Mouse (Mus musculus) embryo, embryonic 10.5 days (tissue): ENCODE results near the gene Nkain4.

Experiments used
- DNase-seq: peaks from one replicate; pipeline ENCODE4 v3.0.0-alpha.2; 2015; ENCODE audit warnings: low spot score

The Nkain4 gene

DNA sequence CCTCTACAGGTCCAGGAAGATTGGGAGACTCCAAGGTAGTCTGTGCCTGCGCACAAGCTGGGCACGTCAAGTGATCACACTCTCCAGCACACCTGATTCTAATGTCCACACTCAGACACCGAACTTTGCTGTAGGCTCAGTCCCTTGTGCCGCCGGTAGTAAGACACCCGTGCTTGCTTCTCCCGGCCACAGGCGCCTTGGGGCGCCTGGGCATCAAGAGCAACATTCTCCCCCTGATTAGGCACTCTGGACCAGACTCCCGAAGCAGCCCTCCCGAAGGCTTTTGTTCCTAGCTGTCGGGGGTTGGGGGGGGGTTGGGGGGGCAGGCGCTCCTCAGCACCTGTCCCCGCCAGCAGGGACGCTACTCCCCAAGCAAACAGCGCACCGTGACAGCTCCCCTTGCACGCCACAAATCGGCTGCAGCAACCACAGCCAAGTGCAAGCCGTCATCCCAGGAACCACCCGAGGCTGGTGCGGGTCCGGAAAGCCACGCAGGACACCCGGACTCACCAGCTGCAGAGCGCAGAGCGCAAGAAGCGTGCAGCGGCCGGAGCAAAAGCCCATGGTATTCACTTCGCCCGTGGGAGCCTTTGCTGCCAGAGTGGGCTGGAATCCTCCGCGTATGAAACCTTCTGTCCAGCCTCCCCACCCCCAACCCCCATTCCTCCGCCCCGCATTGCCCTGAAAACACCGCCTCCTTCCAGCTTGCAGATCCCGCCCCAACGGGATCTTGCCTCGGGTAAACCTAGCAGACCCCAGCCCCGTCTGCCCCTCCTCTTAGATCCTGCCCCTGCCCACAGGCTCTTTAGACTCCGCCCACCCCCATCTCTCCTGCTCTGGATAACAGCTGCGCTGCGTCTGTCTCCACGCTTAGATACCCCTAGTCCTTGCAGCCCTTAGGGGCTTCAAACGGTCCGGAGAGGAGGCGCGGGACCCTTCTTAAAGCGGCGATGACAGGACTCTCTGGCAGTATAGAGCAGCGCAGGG is at the start of gene Nkain4:
Nkain4 (minus strand) TSS at position 639 of the 987 bp plus-strand sequence.
- peak; percentile 96 for DNase-seq

DNA sequence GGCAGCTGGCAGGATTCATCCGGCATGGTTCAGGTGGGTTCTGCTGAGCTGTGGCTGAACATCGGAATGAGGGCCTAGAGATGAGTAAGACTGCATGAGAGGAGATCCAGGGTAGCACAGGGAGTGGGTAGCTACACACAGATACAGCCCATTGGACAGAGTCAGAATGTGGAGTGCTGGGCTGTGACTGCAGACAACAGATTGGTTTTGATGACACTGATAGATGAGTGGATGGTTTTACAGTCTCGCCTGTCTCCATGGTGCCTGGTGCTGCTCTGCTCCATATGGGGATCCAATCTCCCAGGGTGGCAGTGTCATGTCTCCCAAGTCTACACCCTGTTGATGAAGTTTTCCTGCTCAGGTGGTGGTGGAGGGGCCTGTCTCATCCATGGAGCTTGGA is 42.4 kb upstream of the Nkain4 start:
- no peak for DNase-seq

DNA sequence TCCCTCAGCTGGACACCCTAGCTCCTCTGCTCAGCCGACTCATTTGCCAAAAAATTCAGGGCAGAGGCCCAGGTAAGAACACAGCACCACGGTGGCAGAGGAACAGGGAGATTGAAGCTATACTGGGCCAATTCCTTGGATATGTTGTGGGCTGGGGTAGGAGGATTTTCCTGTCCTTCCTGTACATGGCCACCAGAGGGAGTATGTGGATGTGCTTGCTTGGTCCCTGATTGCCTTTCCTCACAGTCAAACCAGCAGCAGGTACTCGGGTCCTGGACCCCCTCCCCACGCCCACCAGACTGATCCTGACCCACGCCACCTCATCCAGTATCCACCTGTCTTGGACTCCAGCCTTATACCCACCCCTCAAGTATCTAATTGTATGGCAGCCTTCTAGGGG is 41.9 kb upstream of the Nkain4 start:
- peak; percentile 72 for DNase-seq

DNA sequence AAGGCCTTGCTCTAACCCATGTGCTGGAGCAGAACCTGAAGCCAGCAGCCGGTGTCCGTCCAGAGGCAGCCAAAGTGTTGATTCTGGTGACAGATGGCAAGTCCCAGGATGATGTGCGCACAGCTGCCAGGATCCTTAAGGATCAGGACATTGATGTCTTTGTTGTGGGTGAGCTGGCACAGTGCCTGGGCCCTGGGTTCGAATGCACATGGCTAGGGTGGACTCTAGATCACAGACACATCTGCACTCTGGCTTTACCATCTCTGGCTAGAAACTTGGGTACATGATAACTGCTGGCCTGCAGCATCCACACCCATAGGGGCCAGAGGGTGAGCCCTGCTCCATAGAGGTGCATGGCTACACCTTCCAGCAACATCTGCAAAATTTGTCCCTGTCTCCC is 41.0 kb upstream of the Nkain4 start:
- DNase-seq: no peak

DNA sequence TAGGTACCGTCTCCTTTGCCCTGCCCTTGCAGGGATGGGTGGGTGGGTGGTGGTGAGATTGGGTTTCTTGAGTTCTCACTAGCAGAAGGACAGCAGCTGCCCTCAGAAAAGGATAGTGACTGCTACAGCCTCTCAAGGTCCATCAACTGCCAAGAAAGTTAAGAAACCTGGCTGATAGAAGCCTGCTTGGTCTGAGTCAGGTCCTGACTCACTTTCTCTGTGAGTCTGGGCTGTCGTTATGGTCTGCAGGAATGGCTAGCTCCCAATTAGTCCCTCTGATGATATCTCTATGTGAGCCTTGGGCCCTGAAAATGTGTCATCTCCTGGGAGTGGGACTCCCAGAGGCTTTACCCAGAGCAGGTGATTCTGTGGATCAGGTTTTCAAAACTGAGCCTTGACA is 39.9 kb upstream of the Nkain4 start:
- no peak for DNase-seq

DNA sequence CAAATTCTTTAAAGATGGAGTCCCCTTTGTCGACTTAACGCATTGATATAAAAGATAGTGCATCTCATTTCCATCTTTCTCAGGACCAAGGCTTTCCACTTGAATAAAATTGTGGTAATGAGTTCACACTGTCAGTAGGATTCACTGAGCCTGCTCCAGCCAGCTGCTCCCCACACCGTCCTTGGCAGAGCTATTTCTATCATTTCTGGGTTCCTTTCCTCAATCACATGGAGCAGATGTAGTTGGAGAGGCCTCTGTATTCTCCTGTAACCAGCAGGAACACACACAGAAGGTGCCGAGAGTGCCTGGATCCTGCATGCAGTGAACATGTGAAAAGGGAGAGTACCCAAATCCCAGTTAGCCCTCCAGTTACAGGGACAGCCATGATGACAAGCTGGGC is 35.8 kb upstream of the Nkain4 start:
- DNase-seq: no peak

DNA sequence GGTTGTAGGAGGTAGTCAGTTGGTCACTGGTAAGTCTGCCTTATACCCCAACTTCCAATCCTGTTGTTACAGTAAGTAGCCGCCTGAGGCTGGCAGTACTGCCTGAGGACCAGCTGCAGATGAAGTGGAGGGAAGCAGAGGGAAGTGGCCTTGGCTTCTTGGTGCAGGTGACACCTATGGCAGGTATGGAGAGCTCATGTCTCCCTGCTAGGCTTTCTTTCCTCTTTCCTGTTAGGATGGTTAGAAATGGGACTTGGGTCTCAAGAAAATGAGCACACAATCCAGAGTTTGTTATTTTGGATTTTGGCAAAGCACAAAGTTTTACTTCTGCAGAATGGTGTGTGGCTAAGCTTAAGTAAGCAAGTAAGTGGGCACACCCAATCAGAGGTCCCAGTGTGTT is 34.4 kb upstream of the Nkain4 start:
- no peak for DNase-seq

DNA sequence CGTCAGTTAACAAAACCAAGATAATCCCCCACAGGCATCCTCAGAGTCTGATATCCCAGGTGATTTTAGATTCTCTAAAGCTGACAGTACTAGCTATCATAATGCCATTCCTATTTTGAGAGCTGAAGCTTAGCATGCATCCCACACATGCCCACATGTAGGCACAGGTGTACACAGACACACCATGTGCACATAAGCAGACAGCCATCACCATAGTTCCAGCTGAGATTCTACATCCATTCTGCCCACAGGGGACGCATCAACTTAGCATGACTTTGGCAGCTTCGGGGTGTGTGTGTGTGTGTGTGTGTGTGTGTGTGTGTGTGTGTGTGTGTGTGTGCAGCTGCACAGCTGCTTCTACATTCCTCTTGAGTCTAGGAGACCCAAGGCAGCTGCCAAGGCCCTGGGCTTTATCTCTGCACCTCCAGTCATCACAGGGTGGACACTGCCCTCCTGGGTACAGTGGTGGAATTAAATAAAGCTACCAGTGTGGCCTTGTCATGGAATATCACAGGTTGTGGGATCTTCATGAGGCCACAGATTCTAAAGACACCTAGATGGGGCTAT is 33.9 kb upstream of the Nkain4 start:
- no peak for DNase-seq

DNA sequence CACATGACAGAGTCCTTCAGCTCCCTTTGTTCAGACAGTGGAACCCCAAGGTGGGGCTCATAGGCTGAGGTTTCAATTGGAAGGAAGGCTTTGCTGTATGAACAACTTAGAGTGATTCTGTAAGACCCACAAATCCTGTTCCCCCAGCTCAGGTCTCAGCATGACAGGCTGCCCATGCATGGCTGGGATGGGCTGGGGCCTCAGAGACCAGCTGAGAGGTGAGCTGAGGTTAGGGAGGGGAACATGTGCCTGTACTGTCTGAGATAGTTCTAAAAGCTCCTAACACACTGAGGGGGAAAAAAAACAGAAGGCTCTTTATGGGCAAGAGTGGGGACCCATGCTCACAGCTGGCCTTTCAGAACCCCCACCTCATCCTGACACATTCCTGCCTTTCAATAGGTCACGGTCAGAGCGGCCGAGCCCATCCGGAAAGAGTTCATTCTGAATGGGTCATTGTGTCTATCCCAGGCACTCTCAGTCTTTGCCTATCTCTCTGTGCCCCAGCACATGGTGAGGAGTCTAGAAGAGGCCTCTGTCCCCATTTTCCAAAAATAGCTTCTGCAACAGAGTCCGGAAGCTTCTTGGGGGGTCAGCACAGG is 33.0 kb upstream of the Nkain4 start:
- peak; percentile 51 for DNase-seq

DNA sequence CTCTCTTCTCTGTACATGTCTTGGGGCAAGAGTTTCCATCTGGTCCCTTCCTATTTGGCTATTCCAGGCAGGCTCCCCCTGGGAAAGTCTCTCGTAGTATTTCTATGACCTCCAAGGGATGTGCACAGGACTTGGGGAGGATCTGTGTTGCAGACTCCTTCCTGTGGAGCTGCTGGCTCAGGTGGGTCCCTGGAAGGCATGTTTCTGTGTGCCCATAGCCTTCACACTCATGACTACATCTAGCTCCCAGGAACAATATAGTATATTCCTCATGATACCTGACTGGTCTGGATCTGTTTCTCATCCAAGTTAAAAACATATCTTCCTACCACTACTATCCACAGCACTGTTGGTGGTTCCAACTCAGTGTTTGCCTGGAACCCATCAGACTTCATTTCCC is 32.5 kb upstream of the Nkain4 start:
- no peak for DNase-seq

DNA sequence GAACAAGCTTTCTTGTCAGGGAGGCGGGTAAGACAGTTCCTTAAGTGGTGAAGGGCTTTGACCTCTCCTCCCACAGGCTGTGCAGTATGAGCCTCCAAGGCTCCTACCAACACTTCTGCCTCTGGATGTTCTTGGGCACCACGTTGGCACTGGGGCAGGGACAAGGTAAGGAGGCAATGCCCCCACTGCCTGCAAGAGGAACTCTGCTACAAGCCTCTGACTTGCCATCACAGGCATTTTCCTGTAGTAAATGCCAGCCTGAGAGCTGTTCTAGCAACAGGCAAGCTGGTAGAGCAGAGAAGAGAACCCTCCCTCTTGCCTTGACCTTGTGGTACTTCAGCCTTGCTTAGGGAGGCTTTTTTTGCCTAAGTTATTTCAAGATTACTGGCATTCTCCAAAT is 31.9 kb upstream of the Nkain4 start, which contains the start of gene Col20a1:
Col20a1 (plus strand) TSS at position 87 of the 400 bp plus-strand sequence.
- no peak for DNase-seq

DNA sequence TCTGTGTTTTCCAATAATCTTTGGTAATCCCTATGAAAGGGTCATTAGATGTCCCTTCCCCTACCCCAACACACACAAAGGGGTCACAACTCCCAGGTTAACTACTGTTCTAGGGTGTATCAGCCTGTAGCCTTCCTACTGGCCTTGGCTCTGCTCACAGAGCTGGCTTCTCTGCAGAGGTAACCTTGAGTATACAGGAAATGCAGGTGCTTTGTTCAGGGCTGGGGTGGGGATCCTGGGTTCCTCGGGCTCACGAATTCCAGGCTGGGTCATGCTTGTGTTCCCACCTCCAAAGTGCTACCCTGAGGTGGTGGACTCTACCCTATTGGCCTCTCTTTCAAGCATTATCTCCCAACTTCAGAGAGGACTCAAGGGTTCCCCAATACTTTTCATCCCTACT is 31.1 kb upstream of the Nkain4 start:
- no peak for DNase-seq

DNA sequence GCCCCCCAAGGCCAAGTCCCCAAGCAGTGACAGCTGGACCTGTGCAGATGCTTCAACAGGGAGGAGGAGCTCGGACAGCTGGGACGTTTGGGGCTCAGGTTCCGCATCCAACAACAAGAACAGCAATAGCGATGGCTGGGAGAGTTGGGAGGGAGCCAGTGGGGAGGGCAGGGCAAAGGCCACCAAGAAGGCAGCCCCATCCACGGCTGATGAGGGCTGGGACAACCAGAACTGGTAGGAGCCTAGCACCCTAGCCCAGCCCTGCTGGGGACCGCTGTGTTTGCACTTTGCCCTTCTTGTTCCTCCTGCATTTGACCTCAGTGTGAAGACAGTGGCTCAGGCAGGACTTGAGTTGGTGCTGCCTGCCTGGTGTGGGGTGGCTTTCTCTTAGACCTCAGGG is 26.6 kb upstream of the Nkain4 start:
- DNase-seq: no peak

DNA sequence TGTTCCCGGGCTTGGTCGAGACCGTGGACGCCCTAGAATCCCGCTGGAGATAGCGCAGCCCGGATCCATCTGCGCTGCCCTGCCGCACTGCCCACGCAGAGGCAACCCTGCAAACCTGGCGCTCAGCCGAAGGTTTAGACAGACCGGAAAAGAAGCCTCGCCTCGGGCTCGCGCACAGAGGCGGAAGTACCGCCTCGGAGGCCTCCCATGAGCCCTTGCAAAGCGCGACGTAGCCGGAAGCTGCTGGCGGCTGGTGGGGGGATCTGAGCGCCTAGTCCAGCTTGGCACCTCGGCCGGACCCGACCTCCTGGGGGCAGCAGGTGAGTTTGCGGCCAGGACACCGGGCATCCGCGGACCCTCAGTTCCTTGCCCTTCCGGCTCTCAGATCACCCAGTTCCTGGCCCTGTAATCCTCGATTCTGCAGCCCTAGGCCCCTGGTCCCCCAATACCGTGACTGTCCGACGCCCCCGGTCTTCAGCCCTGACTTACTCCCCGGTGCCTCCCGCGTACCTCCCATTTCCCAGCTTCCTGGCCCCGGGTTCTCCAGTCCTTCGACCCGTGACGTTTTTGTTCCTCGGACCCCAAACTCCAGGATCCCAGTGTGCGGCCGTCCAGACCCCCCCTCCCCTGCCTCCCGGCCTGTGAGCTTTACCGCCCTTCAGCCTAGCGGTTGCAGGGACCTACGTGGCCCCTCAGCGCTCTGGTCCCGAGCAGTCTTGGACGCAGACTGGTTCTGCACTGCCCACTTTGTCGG is 12.7 kb upstream of the Nkain4 start, which contains the start of gene Arfgap1:
Arfgap1 (plus strand) TSS at position 216 of the 754 bp plus-strand sequence.
- DNase-seq: peak; percentile 93

DNA sequence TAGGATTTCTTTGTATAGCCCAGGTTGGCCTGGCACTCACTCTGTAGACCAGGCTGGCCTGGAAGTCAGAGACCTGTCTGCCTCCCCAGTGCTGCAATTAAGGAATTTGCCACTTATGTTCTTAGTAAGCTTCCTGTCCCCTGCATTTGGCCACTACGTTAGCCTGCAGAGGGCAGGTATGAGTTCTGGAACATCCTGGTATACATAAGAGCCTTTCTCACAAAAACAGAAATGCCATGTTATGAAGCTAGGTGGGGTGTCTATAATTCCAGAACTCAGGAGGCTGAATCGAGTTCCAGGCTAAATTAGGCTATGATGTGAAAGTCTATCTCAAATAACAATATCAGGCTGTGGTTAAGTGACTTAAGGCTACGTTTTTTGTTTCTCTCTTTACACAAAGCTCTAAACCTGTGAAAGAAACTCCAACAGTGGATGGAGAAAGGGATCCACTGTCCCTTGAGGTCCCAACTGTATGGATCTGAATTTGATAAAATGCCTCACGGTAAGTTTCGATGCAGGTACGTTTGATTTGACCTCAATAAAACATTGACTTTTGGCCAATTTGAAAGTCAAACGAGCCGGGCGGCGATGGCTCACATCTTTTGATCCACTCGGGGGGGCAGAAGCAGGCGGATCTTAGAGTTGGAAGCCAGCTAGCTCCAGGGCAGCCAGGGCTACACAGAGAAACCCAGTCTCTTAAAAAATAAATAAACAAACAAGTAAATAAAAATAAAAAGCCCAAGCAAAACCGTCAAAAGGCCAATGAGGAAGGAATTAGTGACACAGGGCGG is 11.8 kb upstream of the Nkain4 start:
- DNase-seq: peak; percentile 36

DNA sequence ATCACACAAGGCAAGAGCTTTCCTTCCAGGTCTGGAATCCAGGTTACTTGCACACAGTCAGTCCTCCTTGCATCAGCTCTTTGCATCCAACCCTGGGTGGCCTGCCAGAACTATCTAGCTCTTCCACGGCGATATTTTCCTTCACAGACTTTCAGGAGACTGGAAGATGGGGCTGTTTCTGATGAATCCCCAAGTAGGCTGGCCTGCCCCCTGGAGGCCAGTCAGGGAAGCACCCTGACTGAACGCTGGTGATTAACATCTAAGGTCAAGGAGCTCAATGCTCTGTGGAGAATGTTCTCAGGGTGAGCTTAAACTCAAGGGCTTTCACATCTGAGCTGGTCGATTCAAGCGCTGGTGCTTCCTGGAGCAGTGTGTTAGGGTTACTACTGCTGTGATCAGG is 9.5 kb upstream of the Nkain4 start:
- DNase-seq: peak; percentile 89

DNA sequence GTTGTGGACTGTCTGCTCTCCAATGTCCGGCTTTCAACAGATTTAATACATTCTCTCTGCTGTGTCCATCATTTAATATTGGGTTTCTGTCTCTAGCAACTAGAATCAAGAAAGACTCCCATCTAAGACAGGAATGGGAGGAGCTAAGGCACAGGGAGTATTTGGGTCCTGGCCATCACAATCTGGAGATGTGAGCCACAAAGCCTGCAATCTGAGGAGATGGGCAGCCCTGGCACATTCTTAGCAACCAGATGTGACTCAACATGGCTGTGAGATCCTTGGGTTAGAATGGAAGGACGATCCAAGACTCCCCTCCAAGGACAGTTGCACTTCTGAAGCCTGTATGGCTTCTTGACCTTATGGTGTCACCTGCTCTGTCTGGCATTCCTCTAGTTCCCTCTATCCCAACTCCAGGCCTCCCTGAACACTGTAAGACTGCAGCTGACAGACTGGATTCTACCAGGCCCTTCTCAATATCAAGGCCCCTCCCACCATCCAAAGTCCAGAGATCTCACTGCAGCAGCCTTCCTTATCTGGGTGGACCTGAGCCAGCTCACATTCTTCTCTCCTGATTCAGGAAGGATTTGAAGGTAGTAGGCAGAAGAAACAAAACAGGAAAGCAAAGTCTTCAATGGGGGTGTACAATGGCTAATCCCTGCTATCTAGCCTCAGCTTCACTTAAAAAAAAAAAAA is 8.3 kb upstream of the Nkain4 start:
- DNase-seq: no peak

DNA sequence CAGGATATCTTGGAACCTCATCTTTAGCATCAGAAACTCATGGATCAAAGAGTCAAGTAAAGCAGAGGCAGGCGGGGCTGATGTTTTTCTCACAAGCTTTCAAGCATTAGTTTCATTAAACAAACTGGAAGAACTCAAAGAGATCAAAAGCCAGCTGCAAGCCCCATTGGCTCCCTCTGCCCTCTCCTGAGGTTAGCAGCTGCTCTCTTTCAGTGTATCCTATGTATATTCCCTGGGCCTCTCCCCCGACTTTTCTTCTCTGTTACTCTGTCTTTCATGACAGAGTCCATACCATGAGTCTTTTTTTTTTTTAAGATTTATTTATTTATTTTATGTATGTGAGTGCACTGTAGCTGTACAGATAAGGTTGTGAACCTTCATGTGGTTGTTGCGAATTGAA is 5.7 kb upstream of the Nkain4 start:
- DNase-seq: no peak

DNA sequence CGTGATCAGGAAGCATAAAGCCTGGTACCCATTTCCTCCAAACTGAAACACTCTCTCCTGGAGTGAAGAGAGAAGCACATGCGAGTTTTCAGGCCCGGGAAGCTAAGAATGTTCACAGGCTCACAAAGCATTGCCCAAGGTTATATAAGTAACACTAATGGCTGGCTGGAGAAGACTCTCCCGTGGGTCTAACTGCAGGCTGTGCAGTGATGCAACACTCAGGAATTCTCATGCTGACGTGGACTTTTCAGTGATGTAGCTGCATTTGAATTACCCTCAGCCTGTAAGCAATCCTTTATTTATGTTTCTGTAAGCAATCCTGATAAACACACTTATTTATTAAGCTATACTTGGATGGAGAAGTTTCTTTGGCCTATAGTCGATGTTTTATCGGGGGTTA is 5.1 kb upstream of the Nkain4 start:
- DNase-seq: no peak

DNA sequence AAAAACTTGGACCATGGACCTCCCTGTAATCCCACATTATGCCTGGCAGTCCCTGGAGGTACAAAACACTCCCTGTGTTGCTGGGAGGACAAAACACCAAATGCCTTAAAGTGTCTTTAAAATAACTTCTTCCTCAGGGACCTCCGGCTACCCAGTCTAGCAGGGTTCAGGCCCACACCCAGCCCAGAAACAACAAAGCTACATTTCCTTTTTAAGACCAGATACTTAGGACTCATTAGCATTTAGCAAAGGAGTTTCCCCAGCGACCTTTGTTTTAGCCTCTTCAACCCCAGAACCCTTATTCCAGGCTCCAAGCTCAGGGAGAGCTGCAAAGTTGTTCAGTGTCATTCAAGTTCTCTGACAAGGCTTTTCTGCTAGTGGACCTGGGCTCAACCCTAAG is 861 bp downstream of the Nkain4 start:
- no peak for DNase-seq

DNA sequence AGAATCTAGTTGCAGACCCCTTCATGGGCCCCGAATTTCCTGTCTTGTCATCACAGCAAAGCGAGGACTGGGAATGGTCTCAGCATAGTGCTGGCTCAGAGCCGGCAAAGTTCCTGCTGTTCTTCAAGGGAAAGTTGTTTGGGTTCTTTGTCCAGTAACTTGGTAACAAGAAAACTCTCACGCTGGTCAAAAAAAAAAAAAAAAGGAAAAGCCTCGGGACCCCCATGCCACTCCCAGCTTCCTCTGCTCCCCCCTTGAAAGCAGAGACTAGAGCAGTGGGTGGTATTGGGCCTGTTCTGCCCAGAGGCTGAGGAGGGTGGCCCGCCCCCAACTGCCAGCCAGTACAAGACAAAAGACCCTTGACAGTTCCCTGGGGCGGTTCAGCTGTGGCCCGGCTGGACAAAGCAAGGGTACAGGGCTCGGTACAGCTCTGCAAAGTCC is 1.7 kb downstream of the Nkain4 start:
- DNase-seq: peak; percentile 65
